Mouse (Mus musculus) cerebellum, adult 9-11 months (tissue): ENCODE measurements around the gene Naxd.
"Not testable (repeated sequence)": the region's sequence is repeated elsewhere in the genome, so short reads cannot be mapped to it uniquely, and the experiment has no call there.

Experiments
- DNase-seq: peaks from one replicate; pipeline ENCODE4 v3.0.0; 2022

Gene Naxd

GRCm38 (mm10) chr8:11497017-11497990, at the start of gene Naxd:
Gene Naxd (plus strand): TSS chr8:11497506.
- DNase-seq, result peak; percentile 90

GRCm38 (mm10) chr8:11447910-11448570, 49.3 kb upstream of the Naxd start:
- no peak for DNase-seq

DNA sequence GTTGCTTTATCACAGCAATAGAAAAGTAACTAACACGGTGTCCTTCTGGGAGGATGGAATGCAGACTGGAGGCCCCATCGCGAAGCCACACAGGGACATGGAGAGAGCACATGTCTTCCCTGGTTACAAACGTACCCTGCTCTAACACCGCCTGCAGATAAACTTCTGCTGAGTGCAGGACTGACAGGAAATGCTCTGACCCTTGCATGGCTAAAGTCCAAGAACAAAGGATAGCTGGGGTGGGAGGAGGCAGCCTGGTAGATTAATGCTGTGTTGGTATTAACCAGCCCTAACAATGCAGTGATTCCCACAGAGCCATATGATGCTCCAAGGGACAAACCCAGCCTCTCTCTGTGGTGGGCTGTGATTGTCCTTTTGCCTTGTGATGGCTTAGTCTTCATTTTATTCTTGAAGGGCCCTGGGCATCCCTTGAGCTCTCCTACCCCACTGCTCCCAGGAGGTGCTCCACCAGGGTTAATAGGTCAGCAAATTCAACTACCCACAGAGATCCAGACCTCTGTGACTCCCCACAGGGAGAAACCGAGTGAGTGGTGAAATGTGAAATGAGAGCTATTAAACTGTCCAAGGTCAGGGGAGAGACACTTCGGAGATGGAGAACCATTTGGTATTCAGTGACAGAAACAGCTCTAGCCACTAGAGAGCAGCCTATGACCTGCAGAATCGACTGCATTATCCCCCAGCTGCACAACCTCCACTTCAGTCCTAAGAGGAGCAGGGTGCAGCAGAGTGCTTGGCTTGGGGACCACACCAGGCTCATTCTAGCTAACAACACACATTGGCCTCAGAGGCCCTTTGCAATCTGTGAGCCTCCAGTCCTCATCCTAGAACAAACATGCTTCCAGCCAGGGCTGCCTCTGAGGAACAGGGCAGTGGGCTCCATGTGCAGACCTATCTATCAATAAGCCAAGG, 46.9 kb upstream of the Naxd start:
- no peak for DNase-seq

DNA sequence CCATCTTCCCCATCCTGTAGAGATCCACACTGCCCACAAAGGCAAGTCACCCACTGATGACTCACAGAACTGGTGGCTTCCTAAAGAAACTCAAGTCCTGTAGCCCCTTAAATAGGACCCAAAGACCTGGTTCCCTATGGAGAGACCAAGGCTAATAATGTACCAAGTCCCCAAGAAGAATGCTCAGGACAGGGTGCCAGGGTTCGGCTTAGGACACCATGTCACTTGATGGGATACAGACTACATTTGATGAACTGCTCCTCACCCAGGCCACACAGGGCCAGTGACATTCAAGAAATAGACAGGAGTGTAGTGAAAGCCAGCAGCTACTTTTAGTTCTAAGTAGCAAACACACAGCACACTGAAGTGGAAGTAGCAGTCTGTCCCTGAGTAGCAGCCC, 45.2 kb upstream of the Naxd start:
- DNase-seq, result no peak

GRCm38 (mm10) chr8:11452559-11452958, 44.7 kb upstream of the Naxd start:
- no peak for DNase-seq

GRCm38 (mm10) chr8:11452974-11453373, 44.3 kb upstream of the Naxd start:
- no peak for DNase-seq

DNA sequence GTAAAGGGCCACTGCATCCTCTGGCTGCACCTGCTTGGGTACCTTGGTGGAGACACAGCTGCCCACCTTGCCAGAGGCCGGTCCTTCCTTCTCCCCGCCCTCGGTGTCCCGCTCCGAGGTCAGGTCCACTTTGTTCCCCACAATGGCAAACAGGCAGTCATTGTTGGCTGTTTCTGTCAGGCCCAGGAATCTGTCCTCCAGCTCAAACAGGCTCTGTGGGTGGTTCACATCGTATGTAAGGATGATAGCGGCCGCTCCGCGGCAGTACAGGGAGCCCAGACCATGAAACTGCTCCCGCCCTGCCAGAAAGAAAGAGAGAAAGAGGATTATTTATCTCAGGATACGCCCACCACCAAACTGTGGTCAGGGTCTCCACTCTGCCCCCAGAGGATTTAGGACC, 43.1 kb upstream of the Naxd start:
- no peak for DNase-seq

- no peak for DNase-seq
Measured at GRCm38 (mm10) chr8:11457278-11457677, 40.0 kb upstream of the Naxd start.

GRCm38 (mm10) chr8:11457981-11458836, 39.1 kb upstream of the Naxd start:
- DNase-seq, result no peak

GRCm38 (mm10) chr8:11459016-11459415, 38.3 kb upstream of the Naxd start:
- no peak for DNase-seq

DNA sequence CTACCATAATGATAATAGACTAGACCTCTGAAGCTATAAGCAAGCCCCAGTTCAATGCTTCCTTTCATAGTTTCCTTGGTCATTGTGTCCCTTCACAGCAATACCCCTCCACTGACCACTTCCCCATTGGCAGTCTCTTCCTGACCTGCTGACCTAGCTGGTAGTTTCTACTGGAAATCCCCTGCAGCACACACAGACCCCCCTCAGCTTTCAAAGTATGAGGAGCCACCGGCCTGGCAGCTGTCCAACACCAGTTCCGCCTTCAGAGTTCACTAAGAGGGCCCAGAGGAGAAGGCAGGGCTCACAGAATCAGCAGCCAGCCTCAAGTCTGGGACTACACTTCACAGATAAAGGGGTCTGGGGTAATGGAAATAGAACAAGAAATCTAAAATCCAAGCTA, 36.4 kb upstream of the Naxd start:
- no peak for DNase-seq

DNA sequence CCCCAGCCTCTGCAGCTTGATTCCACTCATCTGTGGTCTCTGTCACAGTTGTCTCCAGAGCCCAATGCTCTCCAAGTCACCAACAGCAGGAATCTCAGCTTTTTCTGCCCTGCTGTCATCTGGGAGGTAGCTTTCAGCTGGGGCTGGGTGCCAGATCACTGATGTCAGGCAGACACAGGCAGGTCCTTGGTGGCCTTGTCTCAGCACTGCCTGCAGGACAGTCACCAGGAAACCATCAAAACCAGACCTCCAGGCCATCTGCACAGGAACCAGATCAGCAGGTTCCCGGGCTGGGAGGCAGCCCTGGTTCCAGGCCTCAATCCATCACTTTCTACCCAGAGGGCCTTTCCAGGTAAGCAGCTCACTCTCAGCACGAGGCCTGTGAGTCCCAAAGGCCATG, 35.5 kb upstream of the Naxd start:
- peak; percentile 72 for DNase-seq

- DNase-seq, result no peak
Measured at GRCm38 (mm10) chr8:11462641-11463040, 34.7 kb upstream of the Naxd start.

GRCm38 (mm10) chr8:11463541-11463888, 33.8 kb upstream of the Naxd start:
- no peak for DNase-seq

- no peak for DNase-seq
Measured at GRCm38 (mm10) chr8:11463889-11464706, 33.2 kb upstream of the Naxd start.

GRCm38 (mm10) chr8:11464707-11464964, 32.7 kb upstream of the Naxd start:
- no peak for DNase-seq

GRCm38 (mm10) chr8:11465619-11466018, 31.7 kb upstream of the Naxd start:
- no peak for DNase-seq

GRCm38 (mm10) chr8:11466528-11466927, 30.8 kb upstream of the Naxd start:
- not testable (repeated sequence) for DNase-seq

GRCm38 (mm10) chr8:11469095-11469494, 28.2 kb upstream of the Naxd start:
- no peak for DNase-seq

GRCm38 (mm10) chr8:11470694-11471093, 26.6 kb upstream of the Naxd start:
- DNase-seq, result no peak

DNA sequence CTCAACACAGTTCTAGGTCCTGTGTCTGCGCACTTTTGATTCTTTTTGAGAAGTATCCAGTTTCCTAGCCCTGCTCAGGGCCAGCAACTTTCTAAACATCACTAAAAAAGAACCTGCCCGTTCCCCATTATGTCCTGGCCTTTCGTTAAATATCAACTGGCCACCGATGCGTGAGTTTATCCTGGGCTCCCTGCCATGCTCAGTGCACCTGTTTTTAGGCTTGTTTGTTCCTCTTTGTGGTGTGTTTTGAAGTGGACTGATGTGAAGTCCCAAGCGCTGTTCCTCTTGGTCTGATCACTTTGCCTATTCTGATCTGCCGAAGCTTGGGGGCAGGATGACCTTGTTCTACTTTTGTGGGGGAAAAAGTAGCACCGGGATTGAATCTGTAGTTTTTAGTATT, 26.0 kb upstream of the Naxd start:
- no peak for DNase-seq

DNA sequence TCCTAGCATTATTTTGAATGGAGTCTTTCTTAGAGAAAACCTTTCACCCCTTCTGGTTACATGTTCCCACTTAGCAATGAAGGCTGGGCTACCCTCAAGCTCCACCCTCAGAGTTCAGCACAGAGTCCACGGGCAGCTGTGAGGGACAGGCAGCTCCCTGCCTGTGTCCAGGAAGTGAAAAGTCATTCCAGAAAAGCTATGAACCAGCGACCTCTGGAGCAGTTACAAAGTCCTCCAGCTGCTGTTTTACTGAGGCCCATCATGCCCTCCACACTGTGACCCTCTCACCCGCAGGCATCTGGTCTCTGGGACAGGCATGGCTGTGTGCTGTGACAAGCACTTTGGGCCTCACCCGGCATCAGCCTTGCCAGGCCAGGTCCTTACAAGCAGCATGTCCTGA, 24.2 kb upstream of the Naxd start:
- DNase-seq, result no peak
